9 mouse cellular contexts compared by ENCODE assay signal in the genomic region with DNA sequence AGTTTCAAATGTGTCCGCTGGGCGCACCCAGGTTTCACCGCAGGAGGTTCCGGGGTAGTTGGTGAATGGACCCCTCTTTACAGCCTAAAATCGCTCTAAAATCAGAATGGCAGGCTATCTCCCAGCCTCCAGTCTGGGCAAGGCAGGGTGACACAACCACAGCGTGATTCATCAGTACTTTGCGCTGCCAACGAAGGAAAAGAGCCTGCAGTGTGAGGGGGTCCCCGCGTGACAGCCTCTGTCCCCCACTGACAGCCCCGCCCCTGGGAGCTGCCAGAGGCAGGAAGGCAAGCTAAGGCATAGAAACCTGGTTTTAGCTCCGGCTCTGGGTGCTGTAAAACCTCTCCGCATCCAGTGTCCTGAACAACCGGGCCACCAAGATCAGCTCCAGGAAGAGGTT. TPM values are rescaled to one million over a fixed set of nuclear protein-coding genes. Genes with fewer than 3 reads are reported as not detected.
A peak's percentile ranks its signal among the peaks of the same experiment; 100 is the strongest.
DNase-seq lines count a peak whose midpoint lies in the region; ATAC-seq and TF ChIP-seq lines count a peak whose summit lies in the region.
"Had no signal": no experiment of that assay in that cellular context is flagged by ENCODE, and none has a peak within 500 bp of the region (broad histone marks: within the 10 kb centered on the region; RNA-seq: fewer than 3 reads in every experiment).

No protein-coding gene starts in this region.

- H3K9me3 ChIP-seq in heart, embryonic 15.5 days (replicated peaks), result no peaks in the 10 kb centered on the region
- H3K9me3 ChIP-seq in liver, embryonic 16.5 days (replicated peaks; ENCODE audit: control insufficient read depth, low read length), result no peaks in the 10 kb centered on the region
- no peaks in the 10 kb centered on the region for H3K9me3 ChIP-seq in neural tube, embryonic 12.5 days

- H3K27ac ChIP-seq in kidney, adult 2 months (ENCODE audit: insufficient read depth, low read depth, low read length), result no peak overlapping the region
- H3K27ac ChIP-seq in heart, embryonic 15.5 days, result no peak overlapping the region
- no peak overlapping the region for H3K27ac ChIP-seq in liver, embryonic 16.5 days (ENCODE audit: low read length)
- no peak overlapping the region for H3K27ac ChIP-seq in neural tube, embryonic 12.5 days

- ATAC-seq in heart, embryonic 15.5 days (replicated peaks; ENCODE audit: insufficient number of reproducible peaks, insufficient read depth, low FRiP score, low read depth), result no peak
- no peak for ATAC-seq in liver, embryonic 16.5 days (ENCODE audit: low read depth)
- ATAC-seq in neural tube, embryonic 12.5 days (ENCODE audit: low FRiP score, low read depth), result no peak; the same call in 1 of the 2 replicates

- peak overlapping the region; percentile 52 for H3K9ac ChIP-seq in heart, embryonic 15.5 days
- peak overlapping the region; percentile 32 for H3K9ac ChIP-seq in liver, embryonic 16.5 days (ENCODE audit: low read depth, low read length)
- no peak overlapping the region for H3K9ac ChIP-seq in neural tube, embryonic 12.5 days

- peak overlapping the region; percentile 46 for H3K4me3 ChIP-seq in kidney, adult 2 months (ENCODE audit: insufficient read depth, low read depth, low read length)
- H3K4me3 ChIP-seq in heart, embryonic 15.5 days, result peak overlapping the region; percentile 59
- peak overlapping the region; percentile 56 for H3K4me3 ChIP-seq in liver, embryonic 16.5 days (ENCODE audit: low read depth, low read length)
- peak overlapping the region; percentile 45 for H3K4me3 ChIP-seq in neural tube, embryonic 12.5 days

- 11% methylated on average over 14 of the region's 14 CpGs for WGBS in kidney, adult 2 months
- WGBS in heart, embryonic 15.5 days, result 7% methylated on average over 14 of the region's 14 CpGs
- WGBS in liver, embryonic 16.5 days (ENCODE audit: insufficient replicate concordance), result 5% methylated on average over 14 of the region's 14 CpGs
- WGBS in neural tube, embryonic 12.5 days, result 6% methylated on average over 14 of the region's 14 CpGs

- peak overlapping the region; percentile 98 for H3K4me2 ChIP-seq in heart, embryonic 15.5 days
- H3K4me2 ChIP-seq in liver, embryonic 16.5 days (ENCODE audit: low read depth, low read length), result peak overlapping the region; percentile 91
- H3K4me2 ChIP-seq in neural tube, embryonic 12.5 days (replicated peaks), result peak overlapping the region; percentile 97

- no peaks in the 10 kb centered on the region for H3K36me3 ChIP-seq in kidney, adult 2 months (ENCODE audit: control insufficient read depth, insufficient read depth, low read length)
- H3K36me3 ChIP-seq in heart, embryonic 15.5 days, result no peaks in the 10 kb centered on the region
- no peaks in the 10 kb centered on the region for H3K36me3 ChIP-seq in liver, embryonic 16.5 days (ENCODE audit: control insufficient read depth, insufficient read depth)
- no peaks in the 10 kb centered on the region for H3K36me3 ChIP-seq in neural tube, embryonic 12.5 days

- no peaks in the 10 kb centered on the region for H3K4me1 ChIP-seq in kidney, adult 2 months (ENCODE audit: control insufficient read depth, insufficient read depth, low read length)
- H3K4me1 ChIP-seq in heart, embryonic 15.5 days (replicated peaks), result peaks cover 17% of the 10 kb centered on the region
- H3K4me1 ChIP-seq in liver, embryonic 16.5 days (ENCODE audit: control insufficient read depth, low read depth, low read length), result peaks cover 25% of the 10 kb centered on the region
- H3K4me1 ChIP-seq in neural tube, embryonic 12.5 days, result peaks cover 30% of the 10 kb centered on the region

- no peak for DNase-seq in kidney, adult 2 months
- no peak for DNase-seq in kidney, adult 8-10 months
- DNase-seq in adrenal gland, postnatal 25 days, result peak; percentile 31
- no peak for DNase-seq in ovary, postnatal 14 days (ENCODE audit: low spot score)
- DNase-seq in retina, embryonic 14.5 days (ENCODE audit: low spot score), result no peak

- no peak for TF ChIP-seq POLR2A in kidney, adult 2 months (IDR thresholded peaks at IDR 0.05; ENCODE audit: low read depth, low read length)

- no peak for TF ChIP-seq CTCF in kidney, adult 2 months (conservative IDR thresholded peaks at IDR 0.05; ENCODE audit: insufficient read depth, insufficient read length, low read depth, low read length)

- no peaks in the 10 kb centered on the region for H3K27me3 ChIP-seq in kidney, adult 2 months (replicated peaks; ENCODE audit: control insufficient read depth, insufficient read depth, low read length)
- peaks cover 48% of the 10 kb centered on the region for H3K27me3 ChIP-seq in heart, embryonic 15.5 days
- H3K27me3 ChIP-seq in liver, embryonic 16.5 days (ENCODE audit: control insufficient read depth, insufficient read depth, low read depth, low read length), result peaks cover 35% of the 10 kb centered on the region
- H3K27me3 ChIP-seq in neural tube, embryonic 12.5 days (replicated peaks), result peaks cover 58% of the 10 kb centered on the region

RNA-seq across cellular contexts. Expression of gene Cd247, which starts 56.9 kb away (rescaled TPM):
- 1.1 and 5.5 TPM in 2 replicates for polyA plus RNA-seq in kidney, adult 2 months (2012; rRNA removed)
- total RNA-seq in adrenal gland, postnatal 25 days (2021), result 0.30 TPM in 1 of 2 replicates, not detected in the other
- 0.89 and 5.5 TPM in 2 replicates for polyA plus RNA-seq in heart, embryonic 15.5 days (2015; fragmentation: Nextera tagmentation; extraction: Ambion mirVana)
- 0.09 and 0.17 TPM in 2 replicates for polyA plus RNA-seq in liver, embryonic 16.5 days (2015; fragmentation: Nextera tagmentation; extraction: Ambion mirVana)
- 1.2 and 1.8 TPM in 2 replicates for polyA plus RNA-seq in neural tube, embryonic 12.5 days (2016; fragmentation: Nextera tagmentation; extraction: Ambion mirVana)
- total RNA-seq: left cerebral cortex, postnatal 25 days had no signal
